Mouse (Mus musculus) frontal cortex, postnatal 10 days (tissue): ENCODE results near the gene Sdk1.

Experiments used
- DNase-seq, 2 experiments: peaks; one replicate each; pipeline ENCODE4 v3.0.0; 2022; ENCODE audit warnings: low spot score in 2 of 2, mixed read lengths in 1 of 2

Sdk1 gene

DNA sequence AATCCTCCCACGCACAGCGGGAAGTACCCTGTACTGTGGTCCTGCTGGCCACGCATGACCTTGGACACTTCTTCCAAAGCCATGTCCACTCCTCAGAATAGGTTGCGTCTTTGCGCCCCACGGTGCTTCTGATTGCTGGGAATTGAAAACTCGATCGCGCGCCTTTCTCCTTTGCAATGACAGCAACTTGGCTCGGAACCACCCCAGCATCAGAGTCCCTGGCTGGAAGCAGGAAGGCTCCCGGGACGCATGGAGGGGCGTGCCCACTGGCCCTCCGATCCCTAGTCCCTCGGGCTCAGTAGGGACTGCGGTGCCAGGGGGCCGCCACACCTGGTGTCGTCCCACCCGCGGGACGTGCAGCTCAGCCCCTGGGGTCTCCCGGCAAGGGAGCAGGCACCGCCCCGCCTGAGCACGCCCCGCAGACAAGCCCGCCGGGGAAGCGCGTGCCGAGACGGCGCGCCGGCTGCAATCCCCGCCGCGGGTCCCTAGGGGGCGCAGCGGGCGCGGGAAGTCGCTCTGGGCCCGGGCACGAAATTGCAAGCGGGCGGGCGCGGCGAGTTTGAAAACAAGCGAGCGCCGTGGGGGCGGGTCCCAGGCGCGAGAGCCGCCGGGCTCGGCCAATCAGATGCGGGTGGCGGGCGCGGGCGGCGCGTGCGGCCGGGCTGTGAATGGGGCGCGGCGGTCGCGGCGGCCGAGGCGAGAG, at the start of gene Sdk1:
Gene Sdk1, plus strand, starts transcription at position 650 of the 703 bp plus-strand sequence.
- DNase-seq, result peak; percentile 86 to 94

DNA sequence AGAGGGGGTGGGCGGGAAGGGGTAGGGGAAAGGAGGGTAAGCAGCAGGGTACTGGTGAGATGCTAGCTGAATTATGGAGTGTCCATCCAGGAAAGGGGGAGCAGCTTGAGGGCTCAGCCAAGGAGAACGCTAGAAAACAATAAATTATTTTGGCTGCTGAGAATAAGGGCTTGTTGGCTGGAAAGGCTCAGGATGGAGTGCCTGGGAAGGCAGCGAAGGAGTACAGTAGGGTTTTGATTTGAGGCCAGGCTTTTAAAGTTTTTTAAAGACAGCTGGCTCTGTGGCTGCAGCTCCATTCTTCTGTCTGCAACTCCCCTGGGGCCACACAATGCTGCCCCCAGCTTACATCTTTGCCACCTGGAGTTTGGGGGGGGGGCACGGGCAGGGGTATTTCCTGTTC, 44.0 kb upstream of the Sdk1 start:
- DNase-seq, result no peak

DNA sequence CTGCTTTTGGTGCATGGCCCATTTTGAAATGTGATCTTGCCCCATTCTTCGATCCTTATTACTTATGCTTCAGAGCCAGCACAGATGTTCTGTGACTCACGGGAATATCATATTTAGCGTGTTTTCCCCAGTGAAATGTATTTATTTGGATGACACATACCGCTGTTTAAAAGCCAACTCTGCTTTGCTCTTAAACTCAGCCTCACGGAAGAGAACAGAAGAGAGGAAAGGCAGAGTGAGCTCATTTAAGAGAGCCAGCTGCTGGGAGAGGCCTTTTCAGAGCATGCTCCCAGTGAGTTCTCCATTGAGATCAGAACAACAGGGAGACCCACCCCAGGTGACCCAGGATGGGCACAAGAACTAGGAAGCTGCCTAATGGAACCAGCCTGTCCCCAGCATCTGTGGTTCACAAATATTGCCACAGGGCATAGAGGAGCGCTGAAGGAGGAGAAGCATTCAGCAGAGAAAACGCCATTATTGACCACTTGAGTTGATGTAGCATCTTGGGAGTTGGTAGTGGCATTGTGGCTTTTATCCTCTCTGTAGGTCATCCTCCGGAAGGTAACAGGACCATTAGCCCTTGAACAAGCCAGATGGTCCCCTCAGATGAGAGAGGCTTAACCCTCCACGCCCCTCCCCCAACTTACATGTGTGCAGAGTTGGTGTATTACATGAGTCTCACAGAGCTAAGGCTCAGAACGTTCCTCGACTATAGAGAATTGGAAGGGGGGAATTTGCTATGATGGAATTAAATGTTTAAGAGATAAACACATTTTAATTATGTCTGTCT, 38.8 kb upstream of the Sdk1 start:
- peak in 1 of 2 experiments; percentile 3 for DNase-seq

DNA sequence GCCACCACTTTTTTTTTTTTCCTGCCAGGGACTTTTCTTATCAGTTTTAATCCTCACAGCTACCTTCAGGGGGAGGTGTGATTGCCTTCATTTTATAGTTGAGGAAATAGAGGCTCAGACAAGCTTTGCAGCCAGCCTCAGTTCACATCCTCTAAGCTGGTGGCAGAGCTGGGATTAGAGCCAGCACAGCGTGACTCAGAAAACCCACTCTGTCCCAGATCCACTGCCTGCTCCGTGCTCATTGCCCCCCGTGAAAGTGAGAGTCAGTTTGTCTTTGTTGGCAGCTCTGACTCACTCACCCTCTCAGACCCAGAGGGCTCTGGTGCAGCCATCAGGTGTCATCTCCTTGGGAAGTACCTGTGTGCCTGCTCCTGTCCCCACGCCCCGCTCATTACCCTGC, 34.2 kb upstream of the Sdk1 start:
- DNase-seq, result peak; percentile 8 to 11

DNA sequence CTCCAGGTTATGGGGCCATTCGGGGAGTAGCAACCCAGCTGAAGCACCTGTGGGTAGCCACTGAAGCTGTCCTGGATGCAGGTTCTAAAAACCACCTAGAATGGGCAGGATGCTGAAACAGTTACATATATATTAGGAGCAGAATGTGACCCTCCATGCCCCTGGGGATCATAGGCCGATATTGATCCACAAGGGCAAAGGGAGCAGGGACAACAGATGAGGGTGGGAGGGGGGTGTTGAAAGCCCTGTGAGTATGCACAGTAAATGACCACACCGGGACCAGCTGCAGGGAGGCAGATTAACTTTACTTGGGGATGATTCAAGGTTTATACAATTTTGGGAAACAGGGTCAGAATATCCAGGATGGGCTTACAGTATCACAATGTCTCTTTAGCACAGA, 16.0 kb upstream of the Sdk1 start:
- DNase-seq, result no peak

DNA sequence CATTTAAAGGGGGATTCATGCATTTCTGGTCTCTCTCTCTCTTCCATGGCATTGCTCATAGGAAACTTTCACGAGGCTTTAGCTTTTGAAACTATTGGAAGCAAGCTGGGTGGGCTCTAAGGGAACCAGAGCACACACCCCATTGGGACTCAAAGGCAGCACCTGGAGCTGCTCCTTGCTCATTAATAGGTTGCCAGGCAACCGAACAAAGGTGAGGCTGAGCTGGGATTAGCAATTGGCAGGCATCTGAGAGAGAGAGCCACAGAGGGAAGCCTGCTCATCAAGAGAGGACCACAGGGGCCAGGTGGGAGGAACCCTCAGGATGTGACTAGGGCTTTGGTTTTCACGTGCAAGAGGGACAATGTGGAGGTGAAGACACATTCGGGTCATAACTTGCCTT, 7.0 kb upstream of the Sdk1 start:
- DNase-seq, result no peak

DNA sequence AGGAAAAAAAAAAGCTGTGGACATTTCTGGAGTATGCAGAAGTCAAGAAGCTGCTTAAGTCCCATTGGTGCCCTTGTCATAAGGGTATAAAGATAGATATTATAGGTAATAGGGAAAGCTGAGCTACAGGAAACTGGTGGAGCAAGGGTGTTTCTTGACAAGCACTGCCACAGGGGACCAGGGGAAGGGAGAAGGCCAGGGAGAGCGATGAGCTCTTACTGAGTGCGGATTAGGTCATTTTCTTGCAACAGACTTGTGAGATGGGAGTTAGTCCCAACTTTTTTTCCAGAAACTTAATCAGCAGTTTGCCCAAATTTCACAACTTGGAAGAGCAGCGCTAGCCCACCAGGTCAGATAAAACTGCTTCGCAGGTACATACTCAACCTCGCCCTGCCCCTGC, 1.9 kb upstream of the Sdk1 start:
- no peak for DNase-seq

DNA sequence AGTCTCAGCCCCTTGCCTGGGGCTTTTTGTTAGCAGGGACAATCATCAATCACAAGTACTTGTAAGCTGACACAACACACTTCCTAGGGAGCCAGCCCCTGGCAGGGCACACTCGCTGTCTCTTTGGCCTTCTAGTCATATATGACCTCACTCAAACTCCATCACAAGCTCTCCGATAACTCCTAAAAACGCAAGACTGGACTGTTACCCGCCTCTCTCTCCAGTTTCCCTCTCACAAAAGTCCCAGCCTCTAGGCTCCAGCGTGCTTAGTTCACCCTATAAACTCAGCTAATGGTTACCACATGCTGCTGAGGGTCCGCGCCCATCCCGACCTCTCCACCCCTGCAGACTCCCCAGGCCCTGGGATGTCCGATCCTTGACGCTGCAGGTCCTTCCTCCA, 849 bp upstream of the Sdk1 start:
- no peak for DNase-seq

DNA sequence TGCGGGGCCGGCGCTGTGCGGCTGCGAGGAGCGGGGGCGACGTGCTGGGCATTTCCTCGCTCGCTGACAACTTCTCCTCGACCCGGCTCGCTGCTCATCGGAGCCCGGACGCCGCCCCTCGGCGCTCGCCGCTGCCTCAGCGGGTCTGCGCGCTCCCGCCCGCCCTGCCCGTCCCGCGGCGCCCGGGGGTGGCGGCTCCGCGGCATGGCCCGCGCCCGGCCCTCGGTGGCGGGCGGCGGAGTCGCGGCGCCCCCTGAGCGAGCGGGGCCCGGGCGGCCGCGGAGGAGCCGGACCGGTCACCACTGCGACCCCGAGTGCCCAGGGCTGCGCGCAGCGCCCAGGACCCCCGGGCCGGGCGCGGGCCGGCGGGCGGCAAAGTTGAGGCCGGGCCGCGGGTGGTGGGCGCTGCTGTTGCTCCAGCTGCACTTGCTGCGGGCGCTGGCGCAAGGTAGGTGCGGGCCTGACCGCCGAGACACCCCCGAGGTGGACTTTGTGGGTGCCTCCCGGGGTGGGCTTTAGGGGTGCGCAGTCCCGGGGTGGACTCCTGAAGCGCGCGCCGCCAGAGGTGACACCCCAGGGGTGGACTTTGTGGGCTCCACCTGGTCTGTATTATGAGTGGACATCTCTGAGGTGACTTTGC, 475 bp downstream of the Sdk1 start:
- peak in 1 of 2 experiments; percentile 17 for DNase-seq

DNA sequence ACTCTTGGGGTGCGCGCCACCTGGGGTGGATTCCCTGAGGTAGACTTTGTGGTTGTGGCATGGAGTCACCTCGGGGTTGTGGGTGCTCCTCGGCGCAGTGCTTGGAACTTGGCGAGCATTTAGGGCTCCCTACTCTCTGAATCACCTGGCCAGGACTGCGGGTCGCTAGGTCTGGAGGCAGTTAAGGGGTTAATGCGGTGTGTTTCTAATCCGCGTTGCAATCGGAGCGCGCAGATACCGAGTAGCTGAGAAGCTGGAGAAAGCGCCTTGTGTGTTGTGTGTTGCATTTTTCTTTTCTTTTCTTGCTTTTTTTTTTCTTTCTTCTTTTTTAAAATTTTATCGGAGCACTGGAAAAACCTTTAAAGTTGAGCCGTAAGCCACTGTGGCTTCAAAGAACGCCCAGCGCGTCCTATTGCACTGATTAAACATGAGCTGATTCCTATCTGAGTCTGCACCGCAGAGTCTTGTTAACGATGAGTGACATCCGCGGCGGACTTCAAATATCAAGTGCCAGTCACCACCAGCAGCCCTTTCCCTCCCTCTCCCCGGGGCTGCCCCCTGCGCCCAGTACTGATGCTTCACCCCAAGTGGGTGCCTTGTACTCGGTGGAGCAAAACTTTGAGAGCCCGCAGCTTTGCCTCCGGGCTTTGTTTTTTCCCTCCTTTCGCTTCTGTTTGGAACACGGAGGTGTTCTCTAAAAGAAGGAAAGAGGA, 2.1 kb downstream of the Sdk1 start:
- no peak for DNase-seq

DNA sequence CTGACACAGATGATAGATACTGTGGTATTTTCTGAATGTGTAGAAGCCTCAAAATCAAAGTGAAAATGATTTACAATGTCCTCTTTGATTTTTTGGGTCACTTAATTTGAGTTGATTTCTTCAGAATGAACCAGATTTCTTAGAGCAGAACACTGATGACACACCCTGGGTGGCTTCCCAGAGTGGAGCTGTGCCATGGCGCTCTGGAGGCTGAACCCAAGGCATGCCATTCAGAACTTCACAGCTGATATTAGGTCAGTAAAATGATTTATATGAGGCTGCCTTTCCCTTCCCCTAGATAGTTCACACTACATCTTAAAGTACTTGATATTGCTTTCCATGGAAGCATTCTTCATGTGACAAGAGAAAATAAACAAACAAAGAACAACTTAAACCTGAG, 23.0 kb downstream of the Sdk1 start:
- DNase-seq, result no peak

DNA sequence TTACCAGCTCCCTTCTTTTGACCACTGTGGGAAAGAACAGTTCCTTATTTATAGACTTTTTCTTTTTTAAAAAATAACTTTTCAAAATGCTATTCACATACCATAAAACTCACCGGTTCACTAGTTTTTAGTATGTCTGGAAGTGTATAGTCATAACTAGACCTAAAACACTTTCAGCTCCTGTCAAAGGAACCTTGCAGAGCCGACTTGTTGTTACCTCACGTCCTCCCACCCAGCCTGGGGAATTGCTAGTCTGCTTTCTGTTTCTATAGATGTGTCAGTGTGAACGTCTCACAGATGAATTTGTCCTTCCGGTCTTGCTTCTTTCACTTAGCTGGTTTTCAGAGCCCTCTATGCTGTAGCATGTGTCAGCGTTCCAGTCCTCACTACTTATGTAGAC, 35.8 kb downstream of the Sdk1 start:
- DNase-seq, result no peak

DNA sequence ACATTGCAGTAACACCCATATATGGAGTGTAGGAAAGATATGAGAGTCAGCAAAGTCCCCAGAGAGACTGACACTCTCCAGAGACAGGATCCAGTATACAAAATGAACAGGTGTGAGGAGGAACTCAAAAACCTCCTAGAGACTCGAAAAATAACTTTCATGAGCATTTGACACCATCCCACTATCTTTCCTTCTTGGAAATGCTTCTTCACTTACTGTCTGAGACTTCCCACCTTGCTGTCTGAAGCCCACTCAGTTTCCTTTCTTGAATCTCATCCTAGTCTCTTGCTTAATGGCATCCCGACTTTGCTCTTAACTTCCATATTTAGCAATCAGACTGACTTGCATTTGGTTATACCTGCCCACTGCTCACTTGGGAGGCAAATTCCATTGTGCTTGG, 40.5 kb downstream of the Sdk1 start:
- DNase-seq, result no peak

DNA sequence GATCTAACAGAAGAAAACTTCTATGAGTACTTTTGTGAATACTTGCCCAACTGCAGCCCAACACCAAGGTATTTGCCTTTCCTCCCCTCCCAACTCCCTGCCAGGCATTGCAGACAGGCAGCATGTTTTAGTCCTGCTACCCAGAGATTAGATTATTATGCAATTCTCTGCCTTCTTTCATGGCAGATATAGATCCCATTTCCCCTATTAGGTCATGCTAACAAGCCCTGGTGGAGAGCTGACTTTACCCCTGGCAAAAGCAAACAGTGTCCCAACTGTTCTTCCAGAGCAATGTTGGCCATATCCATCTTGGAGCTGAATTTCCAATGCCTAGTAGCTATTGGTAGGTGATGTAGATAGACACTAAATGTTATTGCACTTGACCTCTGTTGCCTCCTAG, 48.3 kb downstream of the Sdk1 start:
- no peak for DNase-seq

DNA sequence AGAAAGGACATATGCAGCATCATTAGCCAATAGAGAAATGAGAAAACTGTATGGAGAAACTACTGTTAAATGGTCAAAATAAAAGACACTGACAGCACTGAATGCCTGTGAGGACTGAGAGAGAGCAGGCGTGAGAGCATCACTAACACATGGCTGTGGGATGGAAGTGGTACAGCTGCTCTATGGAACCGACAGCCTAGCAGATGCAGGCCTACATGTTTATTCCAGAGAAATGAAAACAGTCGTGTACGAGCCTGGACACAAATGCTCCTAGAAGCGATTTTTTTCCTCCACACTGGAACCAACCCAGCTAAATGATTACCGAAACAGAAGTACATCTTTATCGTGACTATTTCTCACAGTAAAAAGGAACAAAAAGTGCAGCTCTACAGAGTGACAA, 54.0 kb downstream of the Sdk1 start:
- DNase-seq, result no peak

DNA sequence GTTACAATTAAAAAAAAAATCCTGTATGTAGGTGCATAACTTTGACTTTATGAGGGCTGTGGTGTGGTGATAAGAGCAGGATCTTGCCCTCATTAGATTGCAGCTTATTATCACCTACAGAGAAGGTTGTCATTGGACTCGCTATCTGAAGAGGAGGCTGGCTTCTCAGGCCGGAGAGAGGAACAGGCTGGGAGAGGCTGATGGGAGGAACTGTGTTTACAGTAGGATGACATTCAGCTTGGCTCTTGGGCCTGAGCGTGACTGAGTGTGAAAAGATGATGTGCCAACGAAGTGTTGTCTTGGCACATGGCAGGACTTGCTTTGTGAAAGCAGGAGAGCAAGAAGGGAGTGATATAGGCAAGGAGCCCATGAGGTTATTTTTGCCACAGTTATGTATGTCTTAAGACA, 61.0 kb downstream of the Sdk1 start:
- no peak for DNase-seq

DNA sequence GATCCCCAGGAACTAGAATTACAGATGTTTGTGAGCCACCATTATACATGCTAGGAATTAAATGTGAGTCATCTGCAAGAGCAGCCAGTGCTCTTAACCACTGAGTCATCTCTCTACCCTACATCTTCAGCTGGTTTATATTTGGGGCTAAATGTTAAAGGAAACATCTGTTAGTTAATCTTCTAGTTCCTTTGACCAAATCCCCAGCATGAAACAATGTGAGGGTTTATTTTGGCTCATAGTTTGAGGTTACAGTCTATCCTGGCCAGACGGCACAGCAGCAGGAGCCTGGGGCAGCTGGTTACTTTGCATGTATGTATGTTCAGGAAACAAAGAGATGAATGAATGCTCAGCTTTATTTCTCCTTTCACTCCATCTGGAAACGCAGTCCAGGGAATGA, 62.5 kb downstream of the Sdk1 start:
- no peak for DNase-seq

DNA sequence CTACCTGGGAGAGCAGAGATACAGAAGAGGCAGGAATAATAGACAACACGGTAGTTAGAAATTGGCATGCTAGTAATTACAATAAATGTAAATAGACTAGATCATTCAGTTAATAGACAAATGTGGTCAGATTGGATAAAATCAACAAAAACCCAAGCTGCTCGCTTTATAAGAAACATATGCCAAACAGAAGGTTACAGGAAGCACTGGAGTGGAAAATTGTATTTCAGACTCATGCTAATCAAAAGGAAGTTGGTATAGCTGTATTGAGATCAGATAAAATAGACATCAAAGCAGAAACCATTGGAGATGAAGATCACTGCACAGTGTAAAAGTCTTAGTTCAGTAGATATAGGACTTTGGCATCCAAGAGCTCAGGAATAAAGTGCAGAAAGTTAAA, 63.4 kb downstream of the Sdk1 start:
- DNase-seq, result no peak

DNA sequence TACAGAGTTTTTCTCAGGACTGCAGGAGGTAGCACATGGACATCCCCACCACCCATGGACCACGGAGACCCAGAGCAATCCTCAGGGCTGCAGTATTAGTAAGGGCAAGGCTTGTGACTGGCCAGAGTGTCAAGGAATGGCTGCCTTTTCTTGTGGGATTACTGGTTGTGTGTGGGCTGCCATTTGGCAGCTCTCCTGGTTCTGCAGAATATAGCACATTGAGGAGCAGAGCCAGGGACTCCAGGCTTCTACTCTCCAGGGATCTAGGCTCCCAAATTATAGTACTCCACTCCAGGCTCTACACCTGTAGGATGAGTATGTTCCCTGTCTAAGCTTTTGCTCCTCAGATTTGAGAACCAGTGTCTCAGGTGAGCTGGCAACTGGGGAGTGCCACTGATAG, 69.4 kb downstream of the Sdk1 start:
- no peak for DNase-seq

DNA sequence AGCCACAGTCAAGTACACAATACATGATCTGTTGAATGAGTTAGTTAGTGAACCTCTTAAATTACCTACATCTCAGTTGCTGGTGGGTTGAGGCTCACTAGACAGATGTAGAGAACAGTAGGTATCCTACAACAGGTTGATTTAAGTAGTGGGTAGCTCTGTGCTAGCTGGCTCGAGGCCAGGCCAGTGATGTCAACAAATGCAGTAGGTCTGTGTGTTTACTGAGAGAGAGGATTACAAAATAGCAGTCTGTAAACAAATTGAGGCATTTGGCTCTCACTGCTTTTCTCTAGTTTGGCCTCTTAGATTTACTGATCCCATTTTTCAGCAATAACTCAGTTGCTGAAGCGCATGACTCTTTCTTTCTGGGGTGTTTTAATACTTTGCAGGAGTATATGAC, 70.5 kb downstream of the Sdk1 start:
- no peak for DNase-seq

DNA sequence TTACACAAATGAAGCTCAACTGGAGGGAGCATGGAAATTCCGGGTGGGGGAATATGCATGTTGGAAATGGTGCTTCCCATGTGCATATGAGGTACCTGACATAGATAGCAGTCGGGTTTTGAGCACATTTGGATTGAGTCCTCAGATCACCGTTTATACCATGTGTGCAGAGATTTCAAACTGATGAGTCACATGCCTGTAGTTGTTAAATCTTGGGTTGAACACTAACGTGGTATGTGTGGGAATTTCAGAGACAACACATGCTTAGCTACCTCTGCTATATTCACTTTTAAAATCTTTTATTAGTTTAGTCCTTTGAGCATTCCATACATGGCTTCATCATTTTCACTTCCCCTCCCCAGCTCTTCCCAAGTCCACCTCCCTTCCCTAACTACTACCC, 71.0 kb downstream of the Sdk1 start:
- DNase-seq, result no peak

DNA sequence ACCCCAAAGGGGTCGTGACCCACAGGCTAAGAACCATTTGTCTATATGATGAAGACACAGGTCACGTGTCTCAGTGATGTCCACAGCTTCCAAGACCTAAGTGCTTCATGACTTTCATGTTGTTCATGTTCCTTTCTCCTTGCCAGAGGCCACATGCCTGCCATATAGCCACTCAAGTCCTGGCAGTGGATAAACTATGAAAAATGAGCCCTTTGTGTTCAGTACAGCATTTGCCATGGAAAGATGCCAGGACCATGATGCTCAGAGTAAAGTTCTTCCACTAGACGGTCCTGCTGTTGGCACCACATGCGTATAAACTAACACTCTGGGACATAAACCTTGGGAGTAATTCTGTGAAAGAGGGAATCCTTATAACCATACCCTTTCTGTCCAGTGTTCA, 75.8 kb downstream of the Sdk1 start:
- DNase-seq, result no peak
